Mouse (Mus musculus): ENCODE data around the gene Ankrd53. TPM values are rescaled to one million over a fixed set of nuclear protein-coding genes. Genes with fewer than 3 reads are reported as not detected.

The Ankrd53 gene
- polyA plus RNA-seq, 1 experiment, result 0.04 TPM

- TF ChIP-seq MYOG (IDR thresholded peaks at IDR 0.05; ENCODE audit: control insufficient read depth, extremely low read depth, insufficient read length), result no peak
- no peak for TF ChIP-seq CTCF (IDR thresholded peaks at IDR 0.05; ENCODE audit: control insufficient read depth, insufficient read depth, insufficient read length)
- no peak for TF ChIP-seq MYOD1 (IDR thresholded peaks at IDR 0.05; ENCODE audit: control insufficient read depth, insufficient read length, low read depth)
- TF ChIP-seq FOSL1 (IDR thresholded peaks at IDR 0.05; ENCODE audit: insufficient read depth, low read length, poor library complexity, severe bottlenecking), result no peak
- TF ChIP-seq CEBPB (IDR thresholded peaks at IDR 0.05; ENCODE audit: low read depth), result no peak
- no peak for TF ChIP-seq MAX (IDR thresholded peaks at IDR 0.05)
- no peak for TF ChIP-seq USF1 (IDR thresholded peaks at IDR 0.05; ENCODE audit: low read depth)
Observed at GRCm38 (mm10) chr6:83774126-83774525, 11.7 kb downstream of the Ankrd53 start.

GRCm38 (mm10) chr6:83774781-83775563 is 12.5 kb downstream of the Ankrd53 start:
- TF ChIP-seq USF1 (IDR thresholded peaks at IDR 0.05; ENCODE audit: low read depth) (no peak), FOSL1 (IDR thresholded peaks at IDR 0.05; ENCODE audit: insufficient read depth, low read length, poor library complexity, severe bottlenecking) (no peak), MYOD1 (IDR thresholded peaks at IDR 0.05; ENCODE audit: control insufficient read depth, insufficient read length, low read depth) (no peak), CEBPB (IDR thresholded peaks at IDR 0.05; ENCODE audit: low read depth) (no peak), MAX (IDR thresholded peaks at IDR 0.05) (no peak), CTCF (IDR thresholded peaks at IDR 0.05; ENCODE audit: control insufficient read depth, insufficient read depth, insufficient read length) (no peak), MYOG (IDR thresholded peaks at IDR 0.05; ENCODE audit: control insufficient read depth, extremely low read depth, insufficient read length) (no peak)

More at GRCm38 (mm10) chr6:83774126-83774525, 11.7 kb downstream of the Ankrd53 start:
- Histone ChIP-seq H3K79me3 (ENCODE audit: low read depth) (peaks cover 11% of the 10 kb centered on the region), H3K79me2 (ENCODE audit: control insufficient read depth, insufficient read depth) (peaks cover 29% of the 10 kb centered on the region), H3K36me3 (ENCODE audit: control insufficient read depth, insufficient read depth) (peaks cover 18% of the 10 kb centered on the region), H3K4me3 (ENCODE audit: insufficient read depth, poor library complexity, severe bottlenecking) (peak overlapping the region; percentile 96), H3ac (ENCODE audit: control insufficient read depth, insufficient read length, low read depth) (no peak overlapping the region), H3K27me3 (ENCODE audit: control insufficient read depth, insufficient read depth, insufficient read length) (no peaks in the 10 kb centered on the region)

GRCm38 (mm10) chr6:83775638-83776293 is 13.3 kb downstream of the Ankrd53 start, which contains the start of gene Tex261:
Gene Tex261 (minus strand): TSS chr6:83775813.
- H3K4me3 ChIP-seq (ENCODE audit: insufficient read depth, poor library complexity, severe bottlenecking), result peak within 1 kb of the TSS; percentile 96
- H3K79me3 ChIP-seq (ENCODE audit: low read depth), result peaks cover 11% of the 10 kb centered on the region
- TF ChIP-seq CEBPB (IDR thresholded peaks at IDR 0.05; ENCODE audit: low read depth) (peak; percentile 80), CTCF (IDR thresholded peaks at IDR 0.05; ENCODE audit: control insufficient read depth, insufficient read depth, insufficient read length) (peak; percentile 93), MYOD1 (IDR thresholded peaks at IDR 0.05; ENCODE audit: control insufficient read depth, insufficient read length, low read depth) (no peak), FOSL1 (IDR thresholded peaks at IDR 0.05; ENCODE audit: insufficient read depth, low read length, poor library complexity, severe bottlenecking) (no peak), MAX (IDR thresholded peaks at IDR 0.05) (peak; percentile 28), MYOG (IDR thresholded peaks at IDR 0.05; ENCODE audit: control insufficient read depth, extremely low read depth, insufficient read length) (no peak), USF1 (IDR thresholded peaks at IDR 0.05; ENCODE audit: low read depth) (no peak)
- H3K36me3 ChIP-seq (ENCODE audit: control insufficient read depth, insufficient read depth), result peaks cover 13% of the 10 kb centered on the region
- peak within 1 kb of the TSS; percentile 95 for H3ac ChIP-seq (ENCODE audit: control insufficient read depth, insufficient read length, low read depth)
- no peaks in the 10 kb centered on the region for H3K27me3 ChIP-seq (ENCODE audit: control insufficient read depth, insufficient read depth, insufficient read length)
- peaks cover 29% of the 10 kb centered on the region for H3K79me2 ChIP-seq (ENCODE audit: control insufficient read depth, insufficient read depth)

More at GRCm38 (mm10) chr6:83774781-83775563, 12.5 kb downstream of the Ankrd53 start:
- Histone ChIP-seq H3K27me3 (ENCODE audit: control insufficient read depth, insufficient read depth, insufficient read length) (no peaks in the 10 kb centered on the region), H3ac (ENCODE audit: control insufficient read depth, insufficient read length, low read depth) (peak overlapping the region; percentile 95), H3K79me3 (ENCODE audit: low read depth) (peaks cover 11% of the 10 kb centered on the region), H3K36me3 (ENCODE audit: control insufficient read depth, insufficient read depth) (peaks cover 13% of the 10 kb centered on the region), H3K4me3 (ENCODE audit: insufficient read depth, poor library complexity, severe bottlenecking) (peak overlapping the region; percentile 96), H3K79me2 (ENCODE audit: control insufficient read depth, insufficient read depth) (peaks cover 29% of the 10 kb centered on the region)

GRCm38 (mm10) chr6:83778306-83778705 is 15.9 kb downstream of the Ankrd53 start:
- TF ChIP-seq CTCF (IDR thresholded peaks at IDR 0.05; ENCODE audit: control insufficient read depth, insufficient read depth, insufficient read length) (no peak), MYOD1 (IDR thresholded peaks at IDR 0.05; ENCODE audit: control insufficient read depth, insufficient read length, low read depth) (no peak), FOSL1 (IDR thresholded peaks at IDR 0.05; ENCODE audit: insufficient read depth, low read length, poor library complexity, severe bottlenecking) (no peak), MAX (IDR thresholded peaks at IDR 0.05) (no peak), MYOG (IDR thresholded peaks at IDR 0.05; ENCODE audit: control insufficient read depth, extremely low read depth, insufficient read length) (no peak), CEBPB (IDR thresholded peaks at IDR 0.05; ENCODE audit: low read depth) (no peak), USF1 (IDR thresholded peaks at IDR 0.05; ENCODE audit: low read depth) (no peak)
- peaks cover 2% of the 10 kb centered on the region for H3K36me3 ChIP-seq (ENCODE audit: control insufficient read depth, insufficient read depth)
- no peak overlapping the region for H3K4me3 ChIP-seq (ENCODE audit: insufficient read depth, poor library complexity, severe bottlenecking)
- peaks cover 22% of the 10 kb centered on the region for H3K79me2 ChIP-seq (ENCODE audit: control insufficient read depth, insufficient read depth)
- no peak overlapping the region for H3ac ChIP-seq (ENCODE audit: control insufficient read depth, insufficient read length, low read depth)
- H3K79me3 ChIP-seq (ENCODE audit: low read depth), result peaks cover 11% of the 10 kb centered on the region
- H3K27me3 ChIP-seq (ENCODE audit: control insufficient read depth, insufficient read depth, insufficient read length), result no peaks in the 10 kb centered on the region

GRCm38 (mm10) chr6:83779026-83779425 is 16.6 kb downstream of the Ankrd53 start:
- no peak overlapping the region for H3K4me3 ChIP-seq (ENCODE audit: insufficient read depth, poor library complexity, severe bottlenecking)
- TF ChIP-seq MAX (IDR thresholded peaks at IDR 0.05) (no peak), CTCF (IDR thresholded peaks at IDR 0.05; ENCODE audit: control insufficient read depth, insufficient read depth, insufficient read length) (peak; percentile 59)
- no peak overlapping the region for H3ac ChIP-seq (ENCODE audit: control insufficient read depth, insufficient read length, low read depth)
- H3K79me2 ChIP-seq (ENCODE audit: control insufficient read depth, insufficient read depth), result peaks cover 15% of the 10 kb centered on the region
- H3K79me3 ChIP-seq (ENCODE audit: low read depth), result peaks cover 9% of the 10 kb centered on the region
- no peaks in the 10 kb centered on the region for H3K36me3 ChIP-seq (ENCODE audit: control insufficient read depth, insufficient read depth)
- H3K27me3 ChIP-seq (ENCODE audit: control insufficient read depth, insufficient read depth, insufficient read length), result no peaks in the 10 kb centered on the region

All from C2C12 (cell line).